7 mouse cellular contexts compared by ENCODE assay signal in genomic region chr9:106787979-106788811, GRCm38 (mm10). TPM values are rescaled to one million over a fixed set of nuclear protein-coding genes. Genes with fewer than 3 reads are reported as not detected.
DNase-seq lines count a peak whose midpoint lies in the region; ATAC-seq and TF ChIP-seq lines count a peak whose summit lies in the region.

No protein-coding gene starts in this region.

- no peaks in the 10 kb centered on the region for H3K36me3 ChIP-seq in testis, adult 2 months (ENCODE audit: control insufficient read depth, insufficient read depth, low read length)
- no peaks in the 10 kb centered on the region for H3K36me3 ChIP-seq in stomach, embryonic 14.5 days (ENCODE audit: control insufficient read depth, insufficient read depth, low read length)

- no peaks in the 10 kb centered on the region for H3K9me3 ChIP-seq in stomach, embryonic 14.5 days (ENCODE audit: control insufficient read depth, low read depth, low read length)

- peak overlapping the region; percentile 96 for H3K27ac ChIP-seq in testis, adult 2 months (ENCODE audit: control insufficient read depth, insufficient read depth, low read depth, low read length)
- peak overlapping the region; percentile 84 for H3K27ac ChIP-seq in stomach, embryonic 14.5 days (ENCODE audit: low read length)

- peaks cover 8% of the 10 kb centered on the region for H3K4me1 ChIP-seq in testis, adult 2 months (ENCODE audit: control insufficient read depth, insufficient read depth, low read length)
- no peaks in the 10 kb centered on the region; the same call in 1 of the 2 replicates for H3K4me1 ChIP-seq in stomach, embryonic 14.5 days (ENCODE audit: control insufficient read depth, insufficient read depth, low read length)

- no peak for TF ChIP-seq POLR2A in testis, adult 2 months (IDR thresholded peaks at IDR 0.05; ENCODE audit: control insufficient read depth, low read depth, low read length)

- peak; percentile 51 for ATAC-seq in inflammation-experienced regulatory T-cells, adult 6 months
- no peak for ATAC-seq in stomach, embryonic 14.5 days (ENCODE audit: insufficient number of reproducible peaks, insufficient read depth, low FRiP score, low read depth)

- no peaks in the 10 kb centered on the region for H3K27me3 ChIP-seq in testis, adult 2 months (ENCODE audit: control insufficient read depth, insufficient read depth, low read length)
- H3K27me3 ChIP-seq in stomach, embryonic 14.5 days (ENCODE audit: control insufficient read depth, insufficient read depth, low read length) = no peaks in the 10 kb centered on the region

- no peak for DNase-seq in testis, postnatal 10 days (ENCODE audit: low spot score)
- DNase-seq in T-cell, adult 2 months (ENCODE audit: low spot score) = peak; percentile 24
- DNase-seq in fibroblast of lung, adult 2 months (ENCODE audit: low read depth) = peak; percentile 10
- peak; percentile 3 for DNase-seq in lung, postnatal 36 days

- H3K9ac ChIP-seq in stomach, embryonic 14.5 days (replicated peaks; ENCODE audit: low read depth, low read length) = peak overlapping the region; percentile 89

- H3K4me2 ChIP-seq in stomach, embryonic 14.5 days (replicated peaks; ENCODE audit: low read depth, low read length) = peak overlapping the region; percentile 57

- no peak for TF ChIP-seq CTCF in testis, adult 2 months (IDR thresholded peaks at IDR 0.05; ENCODE audit: control insufficient read depth, insufficient read depth, insufficient replicate concordance, low read depth, low read length)

- H3K4me3 ChIP-seq in testis, adult 2 months (ENCODE audit: control insufficient read depth, low read depth, low read length) = peak overlapping the region; percentile 100
- peak overlapping the region; percentile 85 for H3K4me3 ChIP-seq in stomach, embryonic 14.5 days (ENCODE audit: low read depth, low read length)

- 6% methylated on average over 23 of the region's 23 CpGs for WGBS in stomach, embryonic 14.5 days

RNA-seq across cellular contexts. Expression of gene Rad54l2, which starts 0.8 kb away (rescaled TPM):
- polyA plus RNA-seq in testis, adult 2 months (2012; rRNA removed) = 13.1 and 18.2 TPM in 2 replicates
- 1 to 10 TPM; 3.2 to 4.5 (median 3.4) TPM for polyA plus RNA-seq in inflammation-experienced regulatory T-cells, adult 6 months (2017; shearing (Covaris generic))
- 5.6 and 6.6 TPM in 2 replicates for polyA plus RNA-seq in stomach, embryonic 14.5 days (2014; fragmentation: Nextera tagmentation; extraction: Ambion mirVana)

RNA-seq across cellular contexts. Expression of gene Dcaf1, which starts 33.5 kb away (rescaled TPM):
- 56.6 and 71.0 TPM in 2 replicates for polyA plus RNA-seq in testis, adult 2 months (2012; rRNA removed)
- 10 to 100 TPM; 19.5 to 23.1 (median 21.6) TPM for polyA plus RNA-seq in inflammation-experienced regulatory T-cells, adult 6 months (2017; shearing (Covaris generic))
- polyA plus RNA-seq in stomach, embryonic 14.5 days (2014; fragmentation: Nextera tagmentation; extraction: Ambion mirVana) = 20.6 and 27.2 TPM in 2 replicates
